Mouse (Mus musculus) heart, embryonic 14.5 days (tissue): ENCODE data around the gene Ccdc88b. TPM values are rescaled to one million over a fixed set of nuclear protein-coding genes. Genes with fewer than 3 reads are reported as not detected.

Source experiments
- ATAC-seq: fragments of 200-750 bp; cut with Nextera tagmentation; 2 replicates; pipeline ENCODE4 v1.8.0; 2017; ENCODE audit warnings: low read depth, moderate TSS enrichment; ENCODE audit not compliant: insufficient number of reproducible peaks, insufficient read depth, low FRiP score
- H3K27ac ChIP-seq, 2 experiments: fragments of 200-500 bp in 1 of 2; fragments of 300-500 bp in 1 of 2; sonication (generic) in 1 of 2; replicated peaks in 1 of 2; 2 replicates each; pipeline ENCODE4 v1.5.1; 2012 to 2014; ENCODE audit warnings: low read depth in 2 of 2, low read length in 2 of 2, control low read depth in 1 of 2, mild to moderate bottlenecking in 1 of 2, mixed read lengths in 1 of 2; ENCODE audit not compliant: control insufficient read depth in 1 of 2, insufficient read depth in 1 of 2
- H3K27me3 ChIP-seq: fragments of 300-500 bp; sonication (generic); 2 replicates; pipeline ENCODE4 v1.6.1; 2014; ENCODE audit warnings: mild to moderate bottlenecking, low read length, control low read depth; ENCODE audit not compliant: control insufficient read depth, insufficient read depth
- H3K36me3 ChIP-seq: fragments of 300-500 bp; sonication (generic); 2 replicates; pipeline ENCODE4 v1.6.1; 2014; ENCODE audit warnings: mild to moderate bottlenecking, control low read depth, low read length, mixed read lengths; ENCODE audit not compliant: control insufficient read depth, insufficient read depth
- H3K4me1 ChIP-seq, 2 experiments: fragments of 200-500 bp in 1 of 2; fragments of 300-500 bp in 1 of 2; sonication (generic) in 1 of 2; 2 replicates each; pipeline ENCODE4 v1.6.1; 2012 to 2014; ENCODE audit warnings: low read length in 2 of 2, control low read depth in 1 of 2, mixed read lengths in 1 of 2; ENCODE audit not compliant: control insufficient read depth in 2 of 2, insufficient read depth in 2 of 2
- H3K4me2 ChIP-seq: fragments of 300-500 bp; sonication (generic); 2 replicates; pipeline ENCODE4 v1.6.1; 2014; ENCODE audit warnings: mild to moderate bottlenecking, low read length
- H3K4me3 ChIP-seq, 2 experiments: fragments of 200-500 bp in 1 of 2; fragments of 300-500 bp in 1 of 2; sonication (generic) in 1 of 2; 2 replicates each; pipeline ENCODE4 v1.5.1; 2012 to 2014; ENCODE audit warnings: low read length in 2 of 2, mild to moderate bottlenecking in 2 of 2, control low read depth in 1 of 2, low read depth in 1 of 2, moderate library complexity in 1 of 2; ENCODE audit not compliant: control insufficient read depth in 1 of 2, insufficient read depth in 1 of 2
- H3K9ac ChIP-seq: fragments of 300-500 bp; sonication (generic); 2 replicates; pipeline ENCODE4 v1.6.1; 2014; ENCODE audit warnings: mild to moderate bottlenecking, low read length
- H3K9me3 ChIP-seq: fragments of 300-500 bp; sonication (generic); 2 replicates; pipeline ENCODE4 v1.6.1; 2016; ENCODE audit warnings: low read length, control low read depth; ENCODE audit not compliant: control insufficient read depth
- WGBS: fragments of 180-500 bp; shearing (Covaris S2); extraction: QIAGEN DNeasy Blood & Tissue Kit; methylation state at CpG from one replicate; pipeline ENCODE4 v1.1.7; 2014; 5-methylcytosine and 5-hydroxymethylcytosine counted together
- polyA plus RNA-seq: library from polyadenylated mRNA; unstranded; fragments of >200 nt; fragmentation: Nextera tagmentation; extraction: Ambion mirVana; gene quantifications from 2 replicates; pipeline ENCODE4 v1.2.1, GENCODE M21; 2014

The Ccdc88b gene
- polyA plus RNA-seq, 1 experiment from 2014 or later = 0.22 TPM

DNA sequence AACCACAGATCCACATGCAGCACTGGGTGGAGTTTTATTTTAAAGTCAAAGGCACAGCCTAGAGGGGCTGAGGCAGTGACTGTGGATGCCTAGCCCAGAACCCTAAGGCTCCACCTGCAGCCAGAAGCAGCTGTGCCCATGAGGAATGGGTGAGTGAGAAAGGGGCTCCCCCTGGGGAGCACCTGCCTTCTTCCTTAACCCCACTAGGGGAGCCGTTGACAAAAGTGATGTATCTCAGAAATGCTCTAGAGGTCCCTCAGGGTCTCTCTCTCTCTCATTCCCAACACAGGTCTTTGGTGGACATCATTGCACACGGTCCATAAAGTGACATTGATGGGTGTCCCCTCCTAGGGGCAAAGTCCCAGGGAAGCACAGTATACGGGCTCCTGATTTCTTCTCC is 28.9 kb downstream of the Ccdc88b start:
- no peak for ATAC-seq
- H3K27ac ChIP-seq = no peak overlapping the region
- H3K27me3 ChIP-seq = peaks cover 38% of the 10 kb centered on the region
- H3K9ac ChIP-seq = no peak overlapping the region
- H3K36me3 ChIP-seq = peaks cover 30% of the 10 kb centered on the region
- no peak overlapping the region for H3K4me2 ChIP-seq
- no peaks in the 10 kb centered on the region for H3K9me3 ChIP-seq
- peaks cover 0 to 9% of the 10 kb centered on the region in 2 experiments; a peak in 3 of 4 replicates for H3K4me1 ChIP-seq
- no peak overlapping the region for H3K4me3 ChIP-seq
- WGBS = 31% methylated on average over 3 of the region's 3 CpGs

DNA sequence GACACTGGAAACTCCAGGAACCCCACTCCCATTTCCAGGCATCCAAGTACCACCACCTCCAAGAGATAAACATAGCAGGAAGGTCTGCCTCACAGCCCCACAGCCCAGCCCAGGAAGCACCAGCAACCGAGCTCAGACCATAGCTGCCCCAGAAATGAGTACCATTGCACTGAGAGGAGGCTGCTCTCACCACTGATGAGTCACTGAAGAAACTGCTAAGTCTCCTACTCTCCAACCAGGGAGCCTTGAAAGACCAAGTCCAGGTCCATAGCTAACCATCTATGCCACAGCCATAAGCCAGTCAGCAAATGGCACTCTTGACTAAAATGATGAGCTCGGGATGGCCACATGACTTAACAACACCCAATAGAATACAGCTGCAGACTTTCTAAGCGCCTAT is 31.4 kb downstream of the Ccdc88b start:
- Histone ChIP-seq H3K4me3 (no peak overlapping the region), H3K9me3 (no peaks in the 10 kb centered on the region), H3K27ac (no peak overlapping the region), H3K27me3 (peaks cover 29% of the 10 kb centered on the region), H3K4me2 (no peak overlapping the region), H3K36me3 (peaks cover 7% of the 10 kb centered on the region; the same call in 1 of the 2 replicates), H3K4me1 (peaks cover 0 to 9% of the 10 kb centered on the region in 2 experiments; a peak in 3 of 4 replicates), H3K9ac (no peak overlapping the region)
- WGBS = 69% methylated on average over 3 of the region's 3 CpGs
- ATAC-seq = no peak

DNA sequence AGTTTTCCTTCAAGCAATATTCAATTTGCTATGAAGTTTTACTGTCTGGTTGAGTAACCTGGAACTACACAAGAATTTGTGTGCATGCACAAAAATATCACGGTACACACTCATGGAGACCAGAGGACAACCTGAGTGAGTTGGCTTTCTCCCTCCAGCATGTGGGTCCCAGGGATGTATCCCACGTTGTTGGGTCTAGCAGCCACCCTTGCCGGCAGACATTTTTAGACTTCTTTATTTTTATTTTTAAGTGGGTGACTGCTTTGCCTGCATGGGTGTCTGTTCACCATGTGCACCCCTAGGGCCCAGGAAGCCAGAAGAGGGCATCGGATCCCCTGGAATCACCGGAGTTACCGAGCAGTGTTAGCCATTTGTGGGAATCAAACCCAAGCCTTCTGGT is 32.6 kb downstream of the Ccdc88b start:
- WGBS = 70% methylated on average over 6 of the region's 6 CpGs
- no peak overlapping the region for H3K27ac ChIP-seq

DNA sequence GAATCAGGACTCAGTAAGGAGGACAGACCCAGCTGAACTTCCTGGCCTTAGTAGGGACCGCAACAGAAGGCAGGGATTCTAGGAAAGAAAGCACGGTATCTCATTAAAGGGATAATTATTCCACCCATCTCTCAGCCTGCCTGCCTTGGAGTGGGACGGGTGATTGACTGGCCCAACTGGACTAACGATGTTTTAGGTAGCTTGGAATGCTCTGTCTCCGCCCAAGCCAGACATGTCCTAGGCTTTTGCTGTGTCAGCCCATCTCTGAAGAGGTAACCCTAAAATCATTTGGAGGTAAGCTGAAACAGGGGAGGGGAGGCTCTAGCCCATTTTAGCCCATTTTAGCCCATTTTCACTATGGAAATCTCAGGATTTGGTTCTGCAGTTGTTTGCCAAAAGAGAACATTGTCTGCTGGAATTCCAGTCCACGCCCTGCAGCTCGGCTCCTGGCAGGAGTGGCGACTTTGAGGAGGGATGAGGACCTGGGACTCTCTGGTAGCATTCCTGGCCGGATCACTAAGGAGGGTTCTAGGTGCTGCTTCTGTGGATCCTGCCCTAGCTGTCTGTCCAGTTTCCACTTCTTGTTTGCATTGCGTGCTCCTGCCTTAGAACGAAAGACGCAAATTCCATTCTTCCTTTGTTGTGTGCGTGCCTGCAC is 37.3 kb downstream of the Ccdc88b start:
- H3K9me3 ChIP-seq = 0 out of 2 replicates have a peak, but pooled peaks cover 2% of the 10 kb centered on the region
- no peak overlapping the region for H3K9ac ChIP-seq
- H3K27me3 ChIP-seq = no peaks in the 10 kb centered on the region
- H3K4me3 ChIP-seq = no peak overlapping the region
- ATAC-seq = no peak
- WGBS = 87% methylated on average over 13 of the region's 13 CpGs
- no peak overlapping the region for H3K4me2 ChIP-seq
- H3K36me3 ChIP-seq = no peaks in the 10 kb centered on the region
- H3K4me1 ChIP-seq = peaks cover 0 to 2% of the 10 kb centered on the region in 2 experiments; a peak in 1 of 4 replicates
- H3K27ac ChIP-seq = no peak overlapping the region

More for the DNA sequence above, 32.6 kb downstream of the Ccdc88b start:
- ATAC-seq = no peak
- Histone ChIP-seq H3K4me1 (peaks cover 0 to 5% of the 10 kb centered on the region in 2 experiments; a peak in 3 of 4 replicates), H3K27me3 (peaks cover 17% of the 10 kb centered on the region), H3K9me3 (0 out of 2 replicates have a peak, but pooled peaks cover 1% of the 10 kb centered on the region), H3K4me3 (no peak overlapping the region), H3K36me3 (no peaks in the 10 kb centered on the region), H3K4me2 (no peak overlapping the region), H3K9ac (no peak overlapping the region)

DNA sequence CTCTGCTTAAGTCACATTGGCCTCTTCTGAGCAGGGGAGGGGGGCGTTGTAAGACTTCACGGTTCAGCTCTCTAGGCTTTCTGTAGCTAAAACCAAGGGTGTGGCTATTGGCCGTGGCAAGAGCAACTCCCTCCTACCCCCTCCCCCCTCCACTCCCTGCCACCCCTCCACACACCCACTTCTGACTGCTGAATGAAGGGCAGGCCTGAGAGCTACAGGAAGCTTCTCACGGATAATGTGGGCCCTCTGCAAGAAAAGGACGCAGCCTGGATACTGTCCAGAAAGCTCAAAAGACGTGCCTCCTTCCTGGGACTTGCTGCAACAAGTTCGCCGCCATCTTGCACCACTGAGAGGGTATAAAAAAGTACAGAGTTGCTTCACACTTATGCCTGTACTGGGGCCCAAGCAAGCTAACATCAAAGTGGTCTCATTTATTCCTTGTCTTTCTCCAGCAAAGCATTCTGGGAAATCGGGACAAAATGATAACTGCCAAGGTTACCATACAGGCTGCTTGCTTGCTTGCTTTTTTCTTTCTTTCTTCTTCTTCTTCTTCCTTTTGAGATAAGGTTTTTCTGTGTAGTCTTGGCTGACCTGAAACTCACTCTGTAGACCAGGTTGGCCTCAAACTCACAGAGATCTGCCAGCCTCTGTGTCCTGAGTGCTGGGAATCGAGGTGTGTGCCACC is 38.7 kb downstream of the Ccdc88b start:
- Histone ChIP-seq H3K4me2 (no peak overlapping the region), H3K27ac (no peak overlapping the region), H3K9me3 (0 out of 2 replicates have a peak, but pooled peaks cover 2% of the 10 kb centered on the region), H3K36me3 (no peaks in the 10 kb centered on the region), H3K4me1 (peaks cover 0 to 2% of the 10 kb centered on the region in 2 experiments; a peak in 1 of 4 replicates), H3K4me3 (no peak overlapping the region), H3K9ac (no peak overlapping the region), H3K27me3 (no peaks in the 10 kb centered on the region)
- WGBS = 34% methylated on average over 10 of the region's 10 CpGs
- ATAC-seq = no peak

DNA sequence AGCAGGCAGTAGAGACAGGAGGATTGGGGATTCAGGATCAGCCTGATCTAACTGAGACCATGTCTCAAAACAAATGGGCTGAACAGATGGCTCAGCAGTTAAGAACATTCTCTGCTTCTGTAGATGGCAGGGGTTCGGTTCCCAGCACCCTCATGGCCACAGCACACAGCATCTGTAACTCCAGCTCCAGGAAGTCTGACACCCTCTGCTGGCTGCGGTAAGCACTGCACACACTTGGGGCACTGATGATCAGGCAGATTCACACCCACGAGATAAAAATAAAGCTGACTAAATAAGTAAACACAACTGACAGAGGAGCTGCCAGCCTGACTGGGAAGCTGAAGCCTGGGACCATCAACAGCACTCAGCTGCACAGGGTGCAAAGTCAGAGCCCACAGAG is 43.1 kb downstream of the Ccdc88b start:
- Histone ChIP-seq H3K9me3 (no peaks in the 10 kb centered on the region), H3K4me3 (no peak overlapping the region), H3K9ac (no peak overlapping the region), H3K36me3 (no peaks in the 10 kb centered on the region), H3K27ac (no peak overlapping the region), H3K27me3 (no peaks in the 10 kb centered on the region), H3K4me1 (peaks cover 0 to 2% of the 10 kb centered on the region in 2 experiments; a peak in 1 of 4 replicates), H3K4me2 (no peak overlapping the region)
- 70% methylated on average over 3 of the region's 3 CpGs for WGBS
- no peak for ATAC-seq

DNA sequence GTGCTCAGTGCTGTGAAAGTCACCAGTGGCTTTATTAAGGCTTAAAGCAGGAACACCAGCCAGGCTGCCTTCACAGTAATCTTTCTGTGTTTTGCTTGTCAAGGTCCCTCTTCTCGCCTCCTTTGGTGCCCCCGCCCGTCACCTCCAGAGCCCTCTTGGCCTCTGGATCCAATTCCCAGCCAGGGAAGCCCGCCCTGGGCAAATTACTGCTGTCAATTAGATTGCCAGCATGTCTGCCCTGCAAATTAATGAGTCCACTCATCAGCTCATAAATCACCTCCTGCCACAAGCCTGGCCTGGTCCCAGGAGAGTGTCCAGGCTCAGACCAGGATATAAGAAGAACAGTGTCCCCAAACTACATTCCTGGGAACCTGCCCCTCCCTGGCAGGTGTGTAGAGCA is 43.6 kb downstream of the Ccdc88b start:
- no peak for ATAC-seq
- Histone ChIP-seq H3K4me1 (peaks cover 0 to 2% of the 10 kb centered on the region in 2 experiments; a peak in 1 of 4 replicates), H3K27me3 (no peaks in the 10 kb centered on the region), H3K36me3 (no peaks in the 10 kb centered on the region), H3K4me3 (no peak overlapping the region), H3K4me2 (no peak overlapping the region), H3K27ac (no peak overlapping the region), H3K9me3 (no peaks in the 10 kb centered on the region), H3K9ac (no peak overlapping the region)
- 65% methylated on average over 4 of the region's 4 CpGs for WGBS
